9 mouse cellular contexts compared by ENCODE assay signal in the genomic region with DNA sequence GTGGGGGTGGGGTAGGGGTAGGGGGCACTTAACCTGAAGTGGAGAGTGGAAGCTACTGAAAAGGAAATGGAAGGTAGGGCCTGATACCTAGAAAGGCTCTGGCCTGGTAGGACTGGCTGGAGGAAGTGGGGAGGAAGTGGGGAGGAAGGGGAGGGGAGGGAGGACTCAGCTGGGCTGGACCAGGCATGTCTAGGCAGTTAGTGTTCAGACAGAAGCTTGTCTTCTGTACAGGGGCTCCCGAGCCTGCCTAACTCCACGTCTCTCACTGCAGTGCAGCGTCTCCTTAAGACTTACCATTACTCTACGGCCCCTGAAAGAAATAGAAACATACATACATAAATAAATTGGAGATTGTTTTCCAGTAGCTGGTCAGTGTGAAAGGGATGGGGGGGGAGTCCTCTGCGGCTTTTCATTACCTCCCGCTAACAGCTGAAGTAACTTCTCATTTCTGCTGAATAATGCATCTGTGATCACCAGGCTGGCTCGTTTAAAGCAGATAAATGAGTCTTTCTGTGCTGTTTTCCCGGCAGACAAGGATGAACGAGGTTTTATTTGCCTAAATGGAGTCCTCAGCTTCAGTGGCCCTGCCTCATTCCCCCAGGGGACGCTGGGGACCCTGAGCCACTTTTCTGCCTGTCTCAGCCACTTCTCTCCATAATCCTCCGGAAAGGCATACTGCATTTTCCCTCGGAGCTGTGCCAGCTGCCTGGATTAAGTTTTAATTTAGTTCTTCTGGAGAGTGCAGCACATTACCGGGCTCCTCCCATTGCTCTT. TPM values are rescaled to one million over a fixed set of nuclear protein-coding genes. Genes with fewer than 3 reads are reported as not detected.
DNase-seq lines count a peak whose midpoint lies in the region; ATAC-seq and TF ChIP-seq lines count a peak whose summit lies in the region.
"Had no signal": no experiment of that assay in that cellular context is flagged by ENCODE, and none has a peak within 500 bp of the region (broad histone marks: within the 10 kb centered on the region; RNA-seq: fewer than 3 reads in every experiment).

No protein-coding gene starts in this region.

- H3K27ac ChIP-seq in layer of hippocampus, adult 2 months: peak overlapping the region; percentile 74
- no peak overlapping the region for H3K27ac ChIP-seq in embryonic facial prominence, embryonic 14.5 days (replicated peaks; ENCODE audit: low read depth, low read length)
- no peak overlapping the region for H3K27ac ChIP-seq in kidney, embryonic 14.5 days (ENCODE audit: low read depth, low read length)
- H3K27ac ChIP-seq in midbrain, embryonic 14.5 days (replicated peaks; ENCODE audit: low read depth, low read length): peak overlapping the region; percentile 58

- 12% methylated on average over 13 of the region's 13 CpGs for WGBS in embryonic facial prominence, embryonic 14.5 days
- WGBS in kidney, embryonic 14.5 days: 36% methylated on average over 13 of the region's 13 CpGs
- 9% methylated on average over 13 of the region's 13 CpGs for WGBS in midbrain, embryonic 14.5 days

- no peaks in the 10 kb centered on the region for H3K36me3 ChIP-seq in embryonic facial prominence, embryonic 14.5 days (ENCODE audit: control insufficient read depth, insufficient read depth, low read length)
- H3K36me3 ChIP-seq in kidney, embryonic 14.5 days (ENCODE audit: control insufficient read depth, insufficient read depth, low read length): no peaks in the 10 kb centered on the region
- H3K36me3 ChIP-seq in midbrain, embryonic 14.5 days (ENCODE audit: control insufficient read depth, insufficient read depth, low read length): no peaks in the 10 kb centered on the region
- H3K36me3 ChIP-seq: G1E had no signal

- no peaks in the 10 kb centered on the region for H3K9me3 ChIP-seq in embryonic facial prominence, embryonic 14.5 days (ENCODE audit: control insufficient read depth, low read length)
- H3K9me3 ChIP-seq in kidney, embryonic 14.5 days (ENCODE audit: control insufficient read depth, low read length): no peaks in the 10 kb centered on the region
- no peaks in the 10 kb centered on the region for H3K9me3 ChIP-seq in midbrain, embryonic 14.5 days (ENCODE audit: control insufficient read depth, low read length)

- H3K4me3 ChIP-seq in layer of hippocampus, adult 2 months: peak overlapping the region; percentile 27; the same call in 1 of the 2 replicates
- no peak overlapping the region for H3K4me3 ChIP-seq in embryonic facial prominence, embryonic 14.5 days (ENCODE audit: low read depth, low read length)
- H3K4me3 ChIP-seq in kidney, embryonic 14.5 days (ENCODE audit: low read length): no peak overlapping the region
- no peak overlapping the region for H3K4me3 ChIP-seq in midbrain, embryonic 14.5 days (replicated peaks; ENCODE audit: low read depth, low read length)

- H3K27me3 ChIP-seq in embryonic facial prominence, embryonic 14.5 days (replicated peaks; ENCODE audit: control insufficient read depth, insufficient read depth, low read length): no peaks in the 10 kb centered on the region
- no peaks in the 10 kb centered on the region for H3K27me3 ChIP-seq in kidney, embryonic 14.5 days (ENCODE audit: control insufficient read depth, insufficient read depth, low read length)
- no peaks in the 10 kb centered on the region for H3K27me3 ChIP-seq in midbrain, embryonic 14.5 days (ENCODE audit: control insufficient read depth, insufficient read depth, low read length)

- peak overlapping the region; percentile 37 for H3K4me2 ChIP-seq in embryonic facial prominence, embryonic 14.5 days (ENCODE audit: low read depth, low read length)
- H3K4me2 ChIP-seq in kidney, embryonic 14.5 days (replicated peaks; ENCODE audit: low read depth, low read length): no peak overlapping the region
- H3K4me2 ChIP-seq in midbrain, embryonic 14.5 days (ENCODE audit: low read length): peak overlapping the region; percentile 13; the same call in 1 of the 2 replicates

- no peak for DNase-seq in layer of hippocampus, adult 2 months (ENCODE audit: low spot score in 2 of 2)
- DNase-seq in layer of hippocampus, adult 9-11 months: no peak
- DNase-seq in embryonic facial prominence, embryonic 14.5 days (ENCODE audit: low spot score): peak; percentile 84
- peak; percentile 83 for DNase-seq in midbrain, embryonic 14.5 days
- no peak for DNase-seq in gastrocnemius, postnatal 10 days
- no peak for DNase-seq in spleen, adult 18-20 months

- ATAC-seq in embryonic facial prominence, embryonic 14.5 days (ENCODE audit: low read depth): peak; percentile 61
- peak; percentile 43; the same call in 1 of the 2 replicates for ATAC-seq in kidney, embryonic 14.5 days (ENCODE audit: low FRiP score, low TSS enrichment)
- ATAC-seq in midbrain, embryonic 14.5 days (ENCODE audit: low FRiP score, low TSS enrichment): peak; percentile 64; the same call in 1 of the 2 replicates
- ATAC-seq in erythroblast, adult 5-6 weeks (replicated peaks; ENCODE audit: low FRiP score, poor library complexity, severe bottlenecking): no peak

- no peak for TF ChIP-seq CTCF in layer of hippocampus, adult 2 months (conservative IDR thresholded peaks at IDR 0.05)

- H3K9ac ChIP-seq in embryonic facial prominence, embryonic 14.5 days (ENCODE audit: low read depth, low read length): no peak overlapping the region
- no peak overlapping the region for H3K9ac ChIP-seq in kidney, embryonic 14.5 days (ENCODE audit: low read depth, low read length)
- H3K9ac ChIP-seq in midbrain, embryonic 14.5 days (replicated peaks; ENCODE audit: low read length): no peak overlapping the region

- peaks cover 17% of the 10 kb centered on the region; the same call in 1 of the 2 replicates for H3K4me1 ChIP-seq in embryonic facial prominence, embryonic 14.5 days (ENCODE audit: control insufficient read depth, insufficient read depth, low read length)
- H3K4me1 ChIP-seq in kidney, embryonic 14.5 days (ENCODE audit: control insufficient read depth, insufficient read depth, low read length): 0 out of 2 replicates have a peak, but pooled peaks cover 5% of the 10 kb centered on the region
- H3K4me1 ChIP-seq in midbrain, embryonic 14.5 days (ENCODE audit: control insufficient read depth, insufficient read depth, low read length): peaks cover 40% of the 10 kb centered on the region

RNA-seq across cellular contexts. Expression of a gene that starts 6.1 kb away (rescaled TPM):
- total RNA-seq in layer of hippocampus, adult 2 months (2021): 1 to 10 TPM; 2.0 to 2.3 TPM
- 3.3 and 3.7 TPM in 2 replicates for polyA plus RNA-seq in embryonic facial prominence, embryonic 14.5 days (2014; fragmentation: Nextera tagmentation; extraction: Ambion mirVana)
- 0.60 and 0.70 TPM in 2 replicates for polyA plus RNA-seq in kidney, embryonic 14.5 days (2014; fragmentation: Nextera tagmentation; extraction: Ambion mirVana)
- 2.7 and 4.0 TPM in 2 replicates for polyA plus RNA-seq in midbrain, embryonic 14.5 days (2014; fragmentation: Nextera tagmentation; extraction: Ambion mirVana)
- total RNA-seq in erythroblast, adult 5-6 weeks (2015; ENCODE audit: low replicate concordance): not detected in 2 replicates
- not detected in 2 replicates for total RNA-seq in erythroblast, adult 5-6 weeks (2017; ENCODE audit: low replicate concordance)
- 1 to 10 TPM in 1 of 2 experiments, under 1 TPM in 1; 0.72 to 1.1 TPM for total RNA-seq in gastrocnemius, postnatal 10 days (2021)
- total RNA-seq: G1E had no signal
- polyA plus RNA-seq: G1E had no signal

Comparison
In these comparisons a context has a peak if more than half of its experiments do, and no peak if none do; other contexts are left out.
1. DNase-seq: peak in embryonic facial prominence, embryonic 14.5 days (single experiment) and midbrain, embryonic 14.5 days (single experiment); none in layer of hippocampus, adult 2 months (0 of 2), layer of hippocampus, adult 9-11 months (single experiment), gastrocnemius, postnatal 10 days (single experiment) and spleen, adult 18-20 months (0 of 2).
2. H3K27ac ChIP-seq: peak in layer of hippocampus, adult 2 months (single experiment) and midbrain, embryonic 14.5 days (single experiment); none in embryonic facial prominence, embryonic 14.5 days (single experiment) and kidney, embryonic 14.5 days (single experiment).